Mouse (Mus musculus): ENCODE measurements around the gene Gna15.

DNA sequence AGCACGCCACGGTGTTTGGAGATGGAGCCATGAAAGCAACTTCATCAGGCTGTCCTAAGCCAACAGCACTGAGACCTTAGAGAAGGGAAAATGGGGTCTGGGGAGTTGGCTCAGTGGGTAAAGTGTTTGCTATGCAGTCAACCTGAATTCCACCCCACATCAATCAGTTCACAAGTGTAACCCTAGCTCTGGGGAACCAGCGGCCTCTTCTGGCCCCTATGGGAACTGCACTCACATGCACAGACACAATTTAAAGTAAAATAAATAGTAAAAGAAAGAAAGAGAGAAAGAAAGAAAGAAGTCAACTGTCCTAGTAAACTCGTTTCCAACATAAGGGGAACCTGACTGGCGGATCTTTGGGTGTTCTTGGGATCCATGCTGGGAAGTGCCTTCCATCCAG, 10.2 kb downstream of the Gna15 start:
- TF ChIP-seq CTCF (IDR thresholded peaks at IDR 0.05; ENCODE audit: borderline replicate concordance, insufficient read depth, low read length) = no peak
- TF ChIP-seq POLR2A (IDR thresholded peaks at IDR 0.05; ENCODE audit: low read depth, low read length) = no peak
